Mouse (Mus musculus): ENCODE data around the gene Syt14.

DNA sequence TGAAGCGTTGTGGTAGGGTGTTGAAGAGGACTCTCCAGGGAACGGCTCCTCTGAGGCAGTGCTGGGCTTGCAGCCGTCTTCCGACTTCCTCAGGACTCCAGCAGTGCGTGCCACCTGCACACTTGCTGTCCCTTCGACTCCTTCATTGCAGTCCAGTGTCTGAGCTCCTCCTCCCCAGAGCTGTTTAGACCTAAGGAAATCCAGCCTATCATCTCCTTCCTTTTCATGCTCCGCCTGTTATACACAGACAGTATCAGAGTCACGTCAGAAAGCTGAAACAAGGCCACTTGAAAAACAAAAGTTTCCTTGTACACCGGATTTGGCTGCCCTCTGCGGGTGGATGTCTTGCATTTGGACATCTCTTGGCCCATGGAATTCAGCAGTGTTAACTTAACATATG, 138.4 kb downstream of the Syt14 start:
- TF ChIP-seq CTCF (IDR thresholded peaks at IDR 0.05; ENCODE audit: low read depth, low read length) (no peak), POLR2A (IDR thresholded peaks at IDR 0.05; ENCODE audit: extremely low read depth, insufficient read depth, low read length) (no peak)

All from liver, adult 2 months (tissue).